Mouse (Mus musculus) frontal cortex, adult 2 months (tissue): ENCODE data around the gene Cabin1. TPM values are rescaled to one million over a fixed set of nuclear protein-coding genes. Genes with fewer than 3 reads are reported as not detected.

Experiments used
- DNase-seq, 2 experiments: peaks; one replicate each; pipeline ENCODE4 v3.0.0; 2022; ENCODE audit warnings: low spot score in 1 of 2; ENCODE audit errors: extremely low spot score in 1 of 2
- polyA plus RNA-seq: library from polyadenylated mRNA; depleted of rRNA; stranded (reverse); fragments of >200 nt; gene quantifications from 2 replicates; pipeline ENCODE4 v1.2.3, GENCODE M21; 2012

Gene Cabin1
- polyA plus RNA-seq, 1 experiment = 57.4 TPM

DNA sequence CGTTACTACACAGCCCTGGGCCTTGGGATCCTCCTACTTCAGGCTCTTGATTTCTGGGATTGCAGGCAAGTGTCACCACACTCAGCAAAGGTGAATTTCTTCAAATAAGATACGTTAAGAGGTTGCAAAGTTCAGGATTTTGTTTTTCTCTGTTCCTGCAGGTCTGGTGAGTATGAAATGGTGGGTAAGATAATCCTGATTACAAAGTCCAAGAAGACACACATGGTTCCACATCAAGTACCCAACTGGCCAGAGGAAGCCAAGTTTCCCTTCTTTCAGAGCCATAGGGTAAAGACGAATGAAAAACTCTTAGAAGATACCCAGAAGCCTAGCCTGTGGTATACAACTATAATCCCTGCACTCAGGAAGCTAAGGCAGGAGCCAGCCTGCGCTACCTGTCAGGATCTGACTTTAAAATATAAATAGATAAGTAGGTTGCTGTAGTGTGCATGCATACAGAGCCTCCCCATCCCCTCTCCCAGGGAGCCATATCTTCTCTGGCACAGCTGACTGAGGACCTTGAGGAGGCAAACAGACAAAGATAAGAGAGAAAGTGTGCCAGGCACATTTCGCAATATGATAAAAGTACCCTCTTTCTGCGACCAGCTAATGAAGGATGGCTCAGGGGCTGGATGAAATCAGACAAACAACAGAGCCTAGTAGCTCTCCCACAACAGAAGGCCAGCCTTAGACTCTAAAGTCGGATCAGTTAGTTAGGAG lies 58.3 kb downstream of the Cabin1 start:
- no peak for DNase-seq

DNA sequence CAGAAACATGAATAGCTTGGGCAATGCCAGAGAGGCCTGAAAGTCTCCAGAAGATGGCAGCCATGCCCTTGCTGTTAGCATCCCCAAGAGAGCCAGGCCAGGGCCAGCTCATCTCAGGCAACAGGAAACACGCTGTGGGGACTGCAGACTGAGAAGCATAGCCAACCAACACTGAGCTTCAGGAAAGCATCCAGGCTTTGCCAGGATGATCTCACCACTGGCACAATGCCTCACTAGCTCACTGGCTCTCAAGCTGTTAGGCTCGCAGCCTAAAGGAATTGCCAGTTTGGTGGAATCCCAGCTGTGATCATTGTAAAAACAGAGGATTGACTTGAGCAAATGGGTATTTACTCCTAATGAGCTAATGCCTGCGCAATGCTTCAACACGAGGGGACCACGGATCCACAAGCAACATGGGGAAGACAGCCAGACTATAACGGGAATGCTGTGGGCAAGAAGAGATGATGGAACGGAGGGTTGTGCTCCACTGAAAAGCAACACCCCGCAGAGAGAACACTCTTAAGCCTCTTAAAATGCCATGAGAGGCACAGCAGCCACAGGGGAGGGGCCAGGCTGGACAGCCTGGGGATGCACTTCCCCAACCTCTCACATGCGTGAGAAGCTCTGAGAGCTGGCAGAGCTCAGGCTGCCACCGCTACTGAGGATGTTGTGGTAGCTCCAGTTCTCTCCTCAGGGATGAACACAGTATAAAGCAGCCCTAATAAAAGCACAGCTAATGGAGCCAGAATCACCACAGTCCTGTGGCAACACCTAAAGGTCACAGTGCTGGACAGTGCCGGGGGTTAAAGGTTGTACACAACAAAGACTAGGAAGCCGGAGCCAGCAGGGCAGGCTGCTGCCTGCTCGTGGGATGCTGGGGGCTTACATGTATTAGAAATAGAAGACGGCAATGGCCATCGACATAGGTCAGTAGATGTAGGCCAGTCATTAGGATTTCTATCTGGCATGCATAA lies 59.6 kb downstream of the Cabin1 start:
- peak; percentile 94 to 97 for DNase-seq

- no peak for DNase-seq
Observed at GRCm38 (mm10) chr10:75703504-75703903, 60.6 kb downstream of the Cabin1 start.

- no peak for DNase-seq
Observed at GRCm38 (mm10) chr10:75702494-75702893, 61.6 kb downstream of the Cabin1 start.

- DNase-seq = peak; percentile 42 to 61
Observed at GRCm38 (mm10) chr10:75701280-75701679, 62.9 kb downstream of the Cabin1 start.

DNA sequence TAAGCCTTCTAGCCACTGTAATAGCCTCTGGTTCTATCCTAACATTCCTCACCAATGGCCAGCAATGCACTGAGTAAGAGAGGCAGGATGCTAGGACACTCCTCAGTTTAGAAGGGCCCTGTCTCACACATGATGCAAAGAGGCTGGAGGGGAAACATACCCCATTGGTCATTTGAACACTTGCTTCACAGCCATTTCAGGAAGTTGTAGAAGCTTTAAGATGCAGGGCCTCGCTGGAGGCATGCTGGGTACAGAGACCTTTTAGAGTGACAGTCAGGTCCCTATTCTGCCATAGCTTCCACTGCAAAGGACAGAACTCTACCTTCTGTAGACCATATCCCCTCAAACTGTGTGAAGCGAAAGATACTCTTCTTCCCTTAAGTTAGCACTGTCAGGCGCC lies 66.4 kb downstream of the Cabin1 start:
- no peak for DNase-seq

GRCm38 (mm10) chr10:75696597-75697355 lies 67.4 kb downstream of the Cabin1 start:
- no peak for DNase-seq

DNA sequence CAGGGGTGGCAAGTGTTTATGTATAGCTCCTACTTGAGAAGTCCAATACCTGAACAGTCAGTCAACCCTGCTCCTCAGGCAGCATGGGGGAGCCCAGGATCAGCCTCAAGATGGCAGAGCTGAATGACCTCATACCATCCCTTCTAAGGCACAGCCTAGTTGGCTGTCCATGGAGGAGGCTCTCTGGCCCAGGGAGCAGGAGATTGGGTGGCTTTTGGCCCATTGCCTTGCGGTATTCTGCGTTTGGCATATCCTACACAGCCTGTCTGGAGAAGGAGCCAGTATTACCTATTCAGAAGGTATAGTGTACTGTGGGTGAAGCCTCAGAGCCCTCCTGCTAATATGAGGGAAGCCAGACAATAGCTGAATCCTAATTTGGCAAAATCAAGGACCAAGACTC lies 68.6 kb downstream of the Cabin1 start:
- DNase-seq = no peak

DNA sequence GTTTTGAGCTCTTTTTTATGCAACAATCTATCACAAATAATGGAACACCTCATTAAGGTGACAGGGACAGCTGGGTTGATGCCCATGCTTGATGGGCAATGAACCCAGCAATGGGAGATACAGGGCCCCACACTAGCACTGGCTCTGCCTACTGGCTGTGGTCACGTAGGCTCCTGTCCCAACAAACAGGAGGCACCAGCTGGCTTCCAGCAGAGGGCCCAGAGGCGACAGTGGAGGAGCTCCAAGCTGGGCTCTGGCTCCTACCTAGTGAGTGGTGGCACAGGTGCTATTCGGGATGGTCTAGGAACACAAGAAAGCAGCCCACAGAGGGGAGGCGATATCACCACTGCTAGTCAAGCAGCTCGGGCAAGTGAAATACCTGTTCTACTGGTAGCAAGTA lies 69.1 kb downstream of the Cabin1 start:
- no peak for DNase-seq

DNA sequence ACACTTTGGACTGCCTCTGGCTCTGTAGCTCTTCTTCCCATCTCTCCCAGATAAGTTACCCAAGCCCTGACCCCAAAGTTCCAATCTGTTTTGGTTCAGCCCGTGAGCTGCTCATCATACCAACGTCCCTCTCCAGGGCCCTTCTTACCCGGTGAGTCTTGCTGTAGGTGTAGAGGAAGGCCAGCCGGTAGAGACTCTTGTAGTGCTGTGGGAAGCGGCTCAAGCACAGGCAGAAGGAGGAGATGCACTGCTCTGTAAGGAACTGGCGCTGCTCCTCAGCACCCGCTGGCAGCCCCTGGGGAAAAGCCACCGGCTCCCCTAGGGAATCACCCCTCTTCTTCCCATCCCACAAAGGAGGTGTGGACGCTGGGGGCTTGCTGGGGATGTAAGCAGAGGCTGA lies 69.6 kb downstream of the Cabin1 start:
- no peak for DNase-seq

DNA sequence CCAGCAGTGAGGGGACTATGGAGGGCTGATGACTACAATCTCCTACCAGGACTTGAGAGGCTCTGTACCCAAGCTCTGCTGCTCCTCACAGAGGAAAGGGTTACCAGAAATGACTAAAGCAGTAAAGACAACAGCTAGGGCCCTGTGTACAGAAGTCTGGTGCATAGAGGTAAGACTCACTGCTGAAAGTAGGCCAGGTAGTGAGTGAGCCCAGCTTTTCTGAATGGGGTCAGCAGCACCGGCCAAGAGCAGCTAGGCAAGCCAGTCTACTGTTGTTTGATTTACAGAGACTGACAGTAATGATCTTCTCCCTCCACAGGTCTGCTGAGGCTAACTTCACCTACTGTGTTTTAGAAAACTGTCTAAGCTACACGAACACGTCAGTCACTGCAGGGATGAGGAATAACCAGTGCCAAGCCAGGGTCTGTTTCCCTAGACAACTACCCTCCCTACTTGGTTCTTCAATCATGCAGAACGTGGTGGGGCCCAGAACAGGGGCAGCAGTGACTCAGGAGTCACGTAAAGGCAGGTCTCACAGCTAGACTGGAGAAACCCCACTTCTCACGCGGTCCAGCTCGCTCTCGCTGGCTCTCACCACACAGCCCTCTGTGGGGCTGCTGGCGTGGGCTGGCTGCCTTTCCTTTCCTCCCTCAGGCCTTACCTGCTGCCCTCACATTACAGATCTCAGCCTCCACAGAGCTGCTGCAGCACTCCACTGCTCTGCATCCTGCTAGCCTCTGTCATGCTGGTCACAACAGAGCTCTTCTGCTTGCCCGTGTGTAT lies 70.5 kb downstream of the Cabin1 start:
- DNase-seq = no peak

GRCm38 (mm10) chr10:75688598-75688997 lies 75.5 kb downstream of the Cabin1 start:
- DNase-seq = no peak

- no peak for DNase-seq
Observed at GRCm38 (mm10) chr10:75686724-75687123, 77.4 kb downstream of the Cabin1 start.

DNA sequence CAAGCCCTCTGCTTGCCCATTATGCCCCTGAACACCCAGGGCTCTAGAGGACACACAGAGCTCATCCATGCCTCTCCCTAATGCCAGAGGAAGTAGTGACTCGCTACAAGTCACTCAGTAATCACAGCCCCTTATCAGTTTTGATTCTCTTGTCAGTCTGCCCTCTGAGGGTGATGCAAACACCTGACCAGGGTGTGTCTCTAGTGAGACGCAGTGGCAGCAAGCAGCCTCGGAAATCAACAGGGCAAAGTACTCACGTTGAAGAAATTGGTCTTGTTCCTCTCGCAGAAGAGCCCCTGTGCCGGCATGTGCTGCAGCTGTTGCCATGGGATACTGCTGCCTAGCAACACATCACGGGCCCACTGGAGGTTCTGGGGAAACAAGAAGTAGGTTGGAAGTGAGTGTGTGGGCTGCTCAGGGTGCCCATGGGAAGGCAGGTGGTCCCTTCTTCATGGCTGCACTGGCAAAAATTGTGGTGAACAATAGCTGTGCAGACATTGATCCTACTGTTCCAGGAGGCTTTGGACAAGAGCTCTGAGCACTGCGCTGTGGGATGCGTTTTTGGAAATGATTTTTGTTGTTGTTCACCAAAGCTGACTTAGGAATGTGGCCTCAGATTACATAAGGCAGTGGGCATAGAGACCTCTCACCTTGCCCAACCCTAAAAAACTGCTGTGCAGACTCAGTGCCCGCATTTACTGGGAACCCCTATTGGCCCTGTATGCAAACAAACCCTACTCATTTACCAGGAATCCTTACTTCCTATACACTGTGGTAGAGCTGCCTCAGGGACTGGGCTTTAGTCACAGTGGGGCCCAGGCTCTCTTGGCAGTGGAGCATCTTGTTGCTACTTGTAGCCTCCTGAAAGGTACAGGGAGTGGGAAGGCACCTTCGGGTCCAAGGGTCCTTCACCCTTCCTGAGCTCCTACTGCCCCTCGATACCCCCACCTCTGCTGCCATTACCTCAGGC lies 79.8 kb downstream of the Cabin1 start:
- DNase-seq = peak; percentile 86 to 90

DNA sequence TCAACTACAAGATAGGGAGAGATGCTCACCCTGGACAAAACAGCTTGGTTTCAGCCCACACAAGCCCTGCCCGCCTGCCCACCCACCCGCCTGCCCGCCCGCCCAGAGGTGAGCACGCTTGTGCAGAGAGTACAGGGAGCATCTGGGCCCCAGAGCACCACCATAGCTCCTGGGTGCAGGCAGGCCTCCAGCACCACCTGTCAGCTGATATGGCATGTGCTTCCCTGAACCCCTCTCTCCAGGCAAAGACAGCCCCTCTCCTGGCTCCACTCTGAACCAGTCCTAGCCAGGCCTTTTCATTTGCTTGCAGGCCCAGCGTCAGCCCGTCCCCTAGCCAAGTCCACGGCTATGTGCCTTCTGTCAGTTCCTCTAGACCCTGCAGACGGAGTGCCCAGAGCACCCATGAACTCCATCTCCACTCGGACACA lies 83.6 kb downstream of the Cabin1 start:
- DNase-seq = no peak

DNA sequence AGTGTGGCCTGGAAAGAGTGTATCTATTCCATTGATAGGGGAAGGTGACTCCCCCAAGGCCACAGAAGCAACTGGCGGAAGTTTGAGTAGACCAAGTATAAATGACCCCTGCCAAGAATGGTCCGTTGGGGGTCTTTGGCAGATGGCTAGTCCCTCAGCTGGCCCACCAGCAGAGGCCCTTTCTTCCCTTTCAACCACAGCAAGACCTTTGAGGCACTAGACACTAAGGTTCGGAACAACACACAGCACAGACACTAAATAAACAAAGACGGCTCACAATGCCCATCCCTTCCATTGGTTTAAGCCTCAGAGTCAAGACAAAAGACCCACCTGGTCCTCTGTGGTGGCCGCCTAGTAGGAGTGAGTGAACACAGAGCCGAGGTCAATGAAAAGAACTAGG lies 84.9 kb downstream of the Cabin1 start:
- no peak for DNase-seq

DNA sequence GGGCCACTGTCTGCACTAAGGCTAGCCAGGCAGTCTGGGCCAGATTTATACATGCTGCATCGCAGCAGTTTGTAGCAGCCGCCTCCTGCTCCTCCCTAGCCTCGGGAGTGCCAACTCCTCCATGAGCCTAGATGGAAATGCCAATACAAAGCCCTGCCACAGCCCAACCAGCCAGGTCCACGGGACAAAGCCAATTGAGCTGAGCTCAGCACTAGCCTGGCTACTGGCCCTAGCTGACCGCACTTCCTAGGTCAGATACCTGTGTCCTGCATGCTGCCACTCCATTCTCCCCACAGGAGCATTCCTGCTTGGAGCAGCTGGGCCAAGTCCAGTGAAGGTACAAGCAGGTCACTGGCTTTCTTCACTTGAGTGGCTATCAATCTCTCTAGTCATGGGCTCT lies 86.2 kb downstream of the Cabin1 start:
- peak in 1 of 2 experiments; percentile 58 for DNase-seq

DNA sequence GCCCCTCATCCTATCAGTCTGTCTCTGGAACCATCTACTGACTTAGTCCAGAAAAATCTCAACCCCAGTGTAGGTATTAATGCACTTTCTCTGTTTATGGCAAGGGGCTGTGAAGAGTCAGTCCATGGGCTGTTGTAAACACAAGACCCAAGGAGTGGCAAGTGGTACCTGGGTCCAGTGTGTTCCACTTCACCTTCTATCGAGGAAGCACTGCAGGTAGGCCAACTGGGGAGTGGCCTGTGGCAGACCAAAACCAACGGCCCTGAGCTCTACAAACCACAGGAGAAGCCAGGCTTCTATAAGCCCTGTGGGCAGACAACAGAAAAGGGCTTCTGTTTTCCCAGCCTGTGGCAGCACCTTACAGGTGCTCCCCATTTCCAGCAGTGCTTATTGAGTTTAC lies 86.6 kb downstream of the Cabin1 start:
- no peak for DNase-seq
